Mouse (Mus musculus) ES-E14 (cell line): Measurements from ENCODE around the gene Gm11733. TPM values are rescaled to one million over a fixed set of nuclear protein-coding genes. Genes with fewer than 3 reads are reported as not detected.

Experiments
- DNase-seq: peaks from one replicate; pipeline ENCODE4 v3.0.0-alpha.2; 2013; ENCODE audit warnings: low read depth, low spot score
- H3K27ac ChIP-seq: 2 replicates; pipeline ENCODE4 v1.5.1; 2012; ENCODE audit warnings: low read depth, mild to moderate bottlenecking, low read length, moderate library complexity, mixed read lengths; ENCODE audit not compliant: poor library complexity, insufficient read depth, severe bottlenecking
- H3K36me3 ChIP-seq: 2 replicates; pipeline ENCODE4 v1.6.1; 2012; ENCODE audit warnings: mild to moderate bottlenecking, low read length, moderate library complexity, mixed read lengths; ENCODE audit not compliant: control insufficient read depth, poor library complexity, insufficient read depth, severe bottlenecking
- H3K4me1 ChIP-seq, 2 experiments: fragments of 150-350 bp in 1 of 2; sonication (generic) in 1 of 2; 2 replicates each; pipeline ENCODE4 v1.6.1; 2012; ENCODE audit warnings: low read length in 2 of 2, mild to moderate bottlenecking in 1 of 2, mixed read lengths in 1 of 2; ENCODE audit not compliant: control insufficient read depth in 2 of 2, insufficient read depth in 2 of 2, poor library complexity in 1 of 2
- H3K4me3 ChIP-seq, 2 experiments: fragments of 150-350 bp in 1 of 2; sonication (generic) in 1 of 2; 2 replicates each; pipeline ENCODE4 v1.5.1; 2012; ENCODE audit warnings: low read length in 2 of 2, low read depth in 1 of 2, mild to moderate bottlenecking in 1 of 2, mixed read lengths in 1 of 2; ENCODE audit not compliant: insufficient read depth in 1 of 2, poor library complexity in 1 of 2, severe bottlenecking in 1 of 2
- H3K9ac ChIP-seq: 2 replicates; pipeline ENCODE4 v1.6.1; 2012; ENCODE audit warnings: low read depth, mild to moderate bottlenecking, low read length, mixed read lengths; ENCODE audit not compliant: poor library complexity, insufficient read depth, severe bottlenecking
- H3K9me3 ChIP-seq: fragments of 150-350 bp; sonication (generic); 2 replicates; pipeline ENCODE4 v1.6.1; 2012; ENCODE audit warnings: low read depth, mild to moderate bottlenecking, low read length; ENCODE audit not compliant: control insufficient read depth, insufficient read depth
- CHD2 ChIP-seq: IDR thresholded peaks from 2 replicates; pipeline ENCODE4 v1.6.1; 2014; ENCODE audit warnings: mild to moderate bottlenecking, low read depth, low read length, inconsistent platforms
- HCFC1 ChIP-seq: IDR thresholded peaks from 2 replicates; pipeline ENCODE4 v1.6.1; 2012; ENCODE audit warnings: low read length, inconsistent platforms, borderline replicate concordance; ENCODE audit not compliant: insufficient read depth
- MAFK ChIP-seq: IDR thresholded peaks from 2 replicates; pipeline ENCODE4 v1.6.1; 2014; ENCODE audit warnings: mild to moderate bottlenecking, low read depth, low read length, inconsistent platforms; ENCODE audit not compliant: insufficient read depth
- ZC3H11A ChIP-seq: IDR thresholded peaks from 2 replicates; pipeline ENCODE4 v1.6.1; 2012; ENCODE audit warnings: low read depth, mild to moderate bottlenecking, inconsistent platforms, low read length, borderline replicate concordance
- ZNF384 ChIP-seq: IDR thresholded peaks from 2 replicates; pipeline ENCODE4 v1.6.1; 2012; ENCODE audit warnings: low read depth, low read length, inconsistent platforms
- in situ Hi-C, 2 experiments: fragments of 600-800 bp; cut with MboI; formaldehyde crosslinking; loops; one replicate each; pipeline ENCODE4 v1.15.1; 2025; ENCODE audit warnings: low sequenced_read_pairs in 2 of 2, inconsistent platforms in 1 of 2; ENCODE audit not compliant: unreplicated experiment in 2 of 2
- total RNA-seq: library from RNA; depleted of rRNA; stranded (reverse); fragments of 300-350 nt; gene quantifications from 2 replicates; pipeline ENCODE4 v1.2.3, GENCODE M21; 2012

The Gm11733 gene
- total RNA-seq, 1 experiment = not detected

DNA sequence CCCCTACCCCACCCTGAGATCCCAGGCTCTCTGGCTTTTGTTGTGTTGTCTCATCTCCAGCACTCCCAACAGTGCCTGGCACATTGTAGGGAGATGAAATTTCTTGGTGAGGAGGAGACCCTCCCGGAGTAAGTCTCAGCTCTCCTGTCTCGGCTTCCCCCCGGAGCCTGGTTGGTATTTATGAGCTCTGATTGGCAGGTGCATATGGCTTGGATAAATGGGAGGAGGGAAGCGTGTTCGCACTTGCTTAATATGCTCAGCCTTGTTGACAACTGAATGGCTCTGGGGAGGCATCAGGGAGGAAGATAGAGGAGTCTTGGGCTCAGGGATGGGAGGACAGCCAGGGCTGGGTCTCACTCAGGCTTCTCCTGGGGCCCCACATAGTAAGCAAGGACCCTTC, 14.4 kb upstream of the Gm11733 start:
- H3K9ac ChIP-seq = no peak overlapping the region
- no peak overlapping the region for H3K4me3 ChIP-seq
- in situ Hi-C loops = no loop called here
- no peaks in the 10 kb centered on the region for H3K36me3 ChIP-seq
- H3K27ac ChIP-seq = no peak overlapping the region
- peaks cover 12 to 47% of the 10 kb centered on the region in 2 experiments for H3K4me1 ChIP-seq
- H3K9me3 ChIP-seq = no peaks in the 10 kb centered on the region
- no peak for TF ChIP-seq HCFC1
- no peak for DNase-seq

DNA sequence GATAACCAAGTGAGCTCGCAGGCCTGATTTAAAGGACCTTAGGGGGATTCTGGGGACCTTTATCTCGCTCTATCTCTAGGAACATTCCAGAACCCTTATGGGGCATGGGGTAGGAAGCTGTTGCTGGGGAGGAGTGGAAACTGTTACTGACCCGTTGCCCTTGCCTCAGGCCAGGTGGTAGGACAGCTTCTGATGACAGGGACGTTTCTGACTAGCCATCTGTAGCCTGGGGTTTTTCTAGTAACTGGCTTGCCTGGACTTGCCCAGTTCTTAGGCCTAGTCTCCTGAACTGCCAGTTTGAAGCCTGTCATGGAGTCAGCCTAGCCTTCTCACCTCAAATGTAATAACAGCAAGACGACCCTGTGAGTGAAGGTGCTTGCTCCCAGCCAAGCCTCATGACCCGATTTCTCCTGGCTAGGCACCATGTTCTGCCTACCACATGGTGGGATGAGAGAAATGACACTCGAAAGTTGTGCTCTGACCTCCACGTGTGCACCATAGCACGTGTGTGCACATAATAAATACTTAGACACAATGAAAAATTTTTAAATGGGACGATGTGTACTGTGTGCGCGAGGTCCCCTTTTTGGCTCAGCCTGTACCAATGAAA, 13.5 kb upstream of the Gm11733 start:
- no peak for TF ChIP-seq ZNF384
- no peak for TF ChIP-seq HCFC1
- no peak for TF ChIP-seq CHD2
- no peak for TF ChIP-seq ZC3H11A
- TF ChIP-seq MAFK = no peak
- Histone ChIP-seq H3K4me1 (peaks cover 16 to 52% of the 10 kb centered on the region in 2 experiments), H3K9ac (no peak overlapping the region), H3K4me3 (no peak overlapping the region), H3K36me3 (no peaks in the 10 kb centered on the region), H3K9me3 (no peaks in the 10 kb centered on the region), H3K27ac (no peak overlapping the region)
- no peak for DNase-seq
- in situ Hi-C loops = no loop called here

DNA sequence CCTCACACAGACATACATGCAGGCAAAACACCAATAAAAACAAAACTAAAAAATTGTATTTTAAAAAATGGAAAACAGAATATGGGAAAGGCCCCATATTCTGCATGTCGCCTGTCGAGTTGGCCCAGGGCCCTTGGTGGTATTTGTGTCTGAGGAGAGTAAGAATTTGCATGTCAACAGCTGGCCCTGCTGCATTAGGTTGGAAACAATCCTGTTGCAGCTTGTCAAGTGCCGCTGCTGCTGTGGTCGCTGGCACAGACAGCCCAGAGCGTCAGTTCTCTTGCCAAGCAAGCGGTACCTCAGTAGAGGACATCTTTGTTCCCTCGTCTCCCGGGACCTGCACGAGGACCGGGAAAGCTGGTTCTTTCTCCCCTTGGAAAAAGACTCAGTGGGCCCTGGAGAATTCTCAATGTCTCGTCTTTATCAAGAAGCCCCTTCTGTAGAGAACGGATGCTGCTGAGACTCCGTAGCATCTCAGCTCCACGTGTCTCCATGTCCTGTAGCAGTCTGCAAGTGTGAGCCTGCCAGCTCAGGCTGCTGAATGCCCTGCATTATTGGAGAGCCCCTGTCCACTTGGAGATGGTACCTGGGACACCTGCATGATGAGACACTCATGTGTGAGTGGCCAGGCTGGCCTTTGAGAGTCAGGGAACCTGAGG, 12.4 kb upstream of the Gm11733 start:
- no peaks in the 10 kb centered on the region for H3K36me3 ChIP-seq
- H3K9ac ChIP-seq = no peak overlapping the region
- no peaks in the 10 kb centered on the region for H3K9me3 ChIP-seq
- in situ Hi-C loops = no loop called here
- H3K4me1 ChIP-seq = peaks cover 9 to 58% of the 10 kb centered on the region in 2 experiments; a peak in 3 of 4 replicates
- no peak for DNase-seq
- H3K27ac ChIP-seq = no peak overlapping the region
- TF ChIP-seq ZC3H11A = no peak
- TF ChIP-seq ZNF384 = no peak
- no peak overlapping the region for H3K4me3 ChIP-seq

DNA sequence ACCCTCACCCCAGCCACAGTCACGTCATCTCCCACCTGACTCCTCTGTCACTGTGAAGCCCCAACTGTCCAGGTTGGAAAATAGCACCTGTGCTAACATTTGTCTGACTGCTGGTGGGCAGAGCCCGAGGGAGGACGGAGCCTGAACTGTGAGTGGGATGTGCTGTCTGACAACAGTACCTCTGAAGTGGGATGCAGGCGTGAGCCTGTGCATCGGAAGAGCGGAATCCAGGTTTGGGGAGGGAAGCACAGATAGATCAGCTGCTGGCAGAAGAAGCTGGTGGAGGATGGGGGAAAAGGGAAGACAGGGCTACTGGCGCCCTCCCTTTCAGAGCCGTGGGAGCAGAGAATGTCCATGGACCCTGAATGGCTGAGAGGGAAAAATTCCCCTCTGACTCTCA, 11.3 kb upstream of the Gm11733 start:
- DNase-seq = no peak
- no peak overlapping the region for H3K4me3 ChIP-seq
- TF ChIP-seq MAFK = no peak
- TF ChIP-seq ZC3H11A = no peak
- TF ChIP-seq HCFC1 = no peak
- no peak for TF ChIP-seq ZNF384
- no peak for TF ChIP-seq CHD2
- H3K9me3 ChIP-seq = no peaks in the 10 kb centered on the region
- in situ Hi-C loops = no loop called here
- no peak overlapping the region for H3K9ac ChIP-seq
- no peaks in the 10 kb centered on the region for H3K36me3 ChIP-seq
- peaks cover 9 to 53% of the 10 kb centered on the region in 2 experiments; a peak in 3 of 4 replicates for H3K4me1 ChIP-seq
- H3K27ac ChIP-seq = no peak overlapping the region

DNA sequence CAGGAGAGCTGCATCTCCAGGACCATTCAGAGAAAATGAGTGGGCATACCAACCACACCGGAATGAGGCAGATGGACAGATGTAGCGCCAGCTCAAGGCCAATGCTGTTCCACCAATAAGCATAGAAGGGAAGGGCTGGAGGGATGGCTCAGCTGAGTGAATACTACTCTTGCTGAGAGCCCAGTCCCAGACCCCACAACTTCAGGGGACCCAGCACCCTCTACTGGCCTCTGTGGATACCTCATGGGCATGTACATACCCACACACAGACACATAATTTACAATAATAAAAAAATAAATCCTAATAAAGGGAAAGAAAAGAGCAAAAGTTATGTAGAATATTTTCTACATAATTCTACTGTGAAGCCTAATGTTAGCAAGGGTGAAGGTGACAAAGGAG, 9.0 kb upstream of the Gm11733 start:
- no peak for DNase-seq
- TF ChIP-seq HCFC1 (no peak), MAFK (no peak), ZC3H11A (no peak), ZNF384 (no peak), CHD2 (no peak)
- in situ Hi-C loops = no loop called here

More for the DNA sequence above, 9.0 kb upstream of the Gm11733 start:
- Histone ChIP-seq H3K9me3 (no peaks in the 10 kb centered on the region), H3K4me3 (no peak overlapping the region), H3K9ac (no peak overlapping the region), H3K36me3 (no peaks in the 10 kb centered on the region), H3K4me1 (peaks cover 4 to 49% of the 10 kb centered on the region in 2 experiments; a peak in 3 of 4 replicates), H3K27ac (no peak overlapping the region)
